Mouse (Mus musculus): ENCODE results near the gene Selenon. TPM values are rescaled to one million over a fixed set of nuclear protein-coding genes. Genes with fewer than 3 reads are reported as not detected.

The Selenon gene
- total and polyA plus RNA-seq, 3 experiments, result 0.27 to 1.0 (median 0.64) TPM

- Histone ChIP-seq H3K79me2 (replicated peaks; ENCODE audit: control insufficient read depth, extremely low read depth, insufficient read depth, poor library complexity, severe bottlenecking) (no peaks in the 10 kb centered on the region), H3K4me2 (ENCODE audit: insufficient read depth, low read depth, poor library complexity, severe bottlenecking) (no peak overlapping the region), H3K27ac (ENCODE audit: insufficient read depth, low read depth) (no peak overlapping the region), H3K27me3 (replicated peaks) (no peaks in the 10 kb centered on the region), H3K4me1 (ENCODE audit: control insufficient read depth in 1 of 2, insufficient read depth in 2 of 2) (peaks cover 10 to 67% of the 10 kb centered on the region in 2 experiments), H3K36me3 (replicated peaks in 1 of 2; ENCODE audit: control insufficient read depth in 1 of 2, insufficient read depth in 1 of 2, low read length in 1 of 2) (no peaks in the 10 kb centered on the region), H3K9me3 (replicated peaks; ENCODE audit: low read length) (no peaks in the 10 kb centered on the region), H3K9ac (ENCODE audit: insufficient read depth, low read depth) (no peak overlapping the region), H3K4me3 (replicated peaks in 1 of 3; ENCODE audit: low read depth in 2 of 3, low read length in 2 of 3, poor library complexity in 1 of 3) (no peak overlapping the region)
- in situ Hi-C loops (cut with MboI; ENCODE audit: low pct_ligation_motif_present, low pct_unique_long_range_greater_than_20kb, low sequenced_read_pairs) (no loop called here), dilution Hi-C loops (cut with MboI; ENCODE audit: extremely low pct_ligation_motif_present, extremely low pct_unique_long_range_greater_than_20kb, low sequenced_read_pairs) (no loop called here)
- DNase-seq (ENCODE audit: extremely low read depth), result no peak
- TF ChIP-seq USF2 (conservative IDR thresholded peaks at IDR 0.05; ENCODE audit: low read depth, low read length) (peak; percentile 49), JUN (IDR thresholded peaks at IDR 0.05; ENCODE audit: insufficient read depth, low read depth, low read length) (no peak), TCF12 (IDR thresholded peaks at IDR 0.05; ENCODE audit: low read depth, low read length) (no peak), MXI1 (IDR thresholded peaks at IDR 0.05; ENCODE audit: low read depth, low read length) (0 out of 2 replicates have a peak, but pooled peaks have one; percentile 37), MAX (IDR thresholded peaks at IDR 0.05; ENCODE audit: low read length) (peak; percentile 65; the same call in 1 of the 2 replicates), MYC (IDR thresholded peaks at IDR 0.05; ENCODE audit: low read depth, low read length) (no peak), USF1 (IDR thresholded peaks at IDR 0.05; ENCODE audit: low read depth, low read length) (peak; percentile 69), EP300 (IDR thresholded peaks at IDR 0.05; ENCODE audit: low read length) (no peak)
These were observed 35.8 kb upstream of the Selenon start for GRCm38 (mm10) chr4:134587636-134588197.

- in situ Hi-C loops (cut with MboI; ENCODE audit: low pct_ligation_motif_present, low pct_unique_long_range_greater_than_20kb, low sequenced_read_pairs), result no loop called here
- no peak for TF ChIP-seq SMC3 (IDR thresholded peaks at IDR 0.05; ENCODE audit: low read depth, low read length)
- no peak for TF ChIP-seq RAD21 (IDR thresholded peaks at IDR 0.05; ENCODE audit: low read depth, low read length)
- no peak for TF ChIP-seq ETS1 (conservative IDR thresholded peaks at IDR 0.05; ENCODE audit: low read depth, low read length)
- TF ChIP-seq PAX5 (IDR thresholded peaks at IDR 0.05; ENCODE audit: low read length), result no peak
- TF ChIP-seq MXI1 (IDR thresholded peaks at IDR 0.05; ENCODE audit: low read depth, low read length), result no peak
- TF ChIP-seq ELF1 (IDR thresholded peaks at IDR 0.05; ENCODE audit: low read depth, low read length), result no peak
- no peak for TF ChIP-seq JUN (IDR thresholded peaks at IDR 0.05; ENCODE audit: insufficient read depth, low read depth, low read length)
- no peak for TF ChIP-seq EP300 (IDR thresholded peaks at IDR 0.05; ENCODE audit: low read length)
- no peak for TF ChIP-seq ZMIZ1 (IDR thresholded peaks at IDR 0.05; ENCODE audit: low read depth, low read length)
- Histone ChIP-seq H3K36me3 (replicated peaks in 1 of 2; ENCODE audit: control insufficient read depth in 1 of 2, insufficient read depth in 1 of 2, low read length in 1 of 2) (no peaks in the 10 kb centered on the region), H3K4me2 (ENCODE audit: insufficient read depth, low read depth, poor library complexity, severe bottlenecking) (no peak overlapping the region), H3K27me3 (replicated peaks) (no peaks in the 10 kb centered on the region), H3K4me1 (ENCODE audit: control insufficient read depth in 1 of 2, insufficient read depth in 2 of 2) (peaks cover 10 to 57% of the 10 kb centered on the region in 2 experiments), H3K27ac (ENCODE audit: insufficient read depth, low read depth) (no peak overlapping the region), H3K4me3 (replicated peaks in 1 of 3; ENCODE audit: low read depth in 2 of 3, low read length in 2 of 3, poor library complexity in 1 of 3) (no peak overlapping the region), H3K9me3 (replicated peaks; ENCODE audit: low read length) (no peaks in the 10 kb centered on the region), H3K9ac (ENCODE audit: insufficient read depth, low read depth) (no peak overlapping the region), H3K79me2 (replicated peaks; ENCODE audit: control insufficient read depth, extremely low read depth, insufficient read depth, poor library complexity, severe bottlenecking) (no peaks in the 10 kb centered on the region)
- no peak for DNase-seq (ENCODE audit: extremely low read depth)
- dilution Hi-C loops (cut with MboI; ENCODE audit: extremely low pct_ligation_motif_present, extremely low pct_unique_long_range_greater_than_20kb, low sequenced_read_pairs), result no loop called here
These were observed 34.7 kb upstream of the Selenon start for GRCm38 (mm10) chr4:134586631-134587030.
